Mouse (Mus musculus): ENCODE data around the gene Myo1g. TPM values are rescaled to one million over a fixed set of nuclear protein-coding genes. Genes with fewer than 3 reads are reported as not detected.
A peak's percentile ranks its signal among the peaks of the same experiment; 100 is the strongest.

Myo1g gene
- polyA plus RNA-seq, 1 experiment from 2014 or later = 0.53 TPM

GRCm38 (mm10) chr11:6560655-6561360 is 40.0 kb upstream of the Myo1g start:
- H3K4me2 ChIP-seq (ENCODE audit: low read length) = no peak overlapping the region
- 87% methylated on average over 13 of the region's 13 CpGs for WGBS
- no peak overlapping the region for H3K9ac ChIP-seq (ENCODE audit: low read depth, low read length)
- H3K9me3 ChIP-seq (replicated peaks; ENCODE audit: control insufficient read depth, low read length, poor library complexity, severe bottlenecking) = no peaks in the 10 kb centered on the region
- no peaks in the 10 kb centered on the region for H3K27me3 ChIP-seq (ENCODE audit: control insufficient read depth, insufficient read depth, low read depth, low read length)
- no peak overlapping the region for H3K27ac ChIP-seq (ENCODE audit: low read length)
- ATAC-seq = no peak
- no peak overlapping the region for H3K4me3 ChIP-seq (ENCODE audit: low read depth, low read length)
- no peaks in the 10 kb centered on the region for H3K36me3 ChIP-seq (ENCODE audit: control insufficient read depth, insufficient read depth, low read length)
- H3K4me1 ChIP-seq (ENCODE audit: control insufficient read depth, insufficient read depth, low read length) = no peaks in the 10 kb centered on the region; the same call in 1 of the 2 replicates

GRCm38 (mm10) chr11:6559996-6560395 is 39.2 kb upstream of the Myo1g start:
- ATAC-seq = no peak
- H3K27me3 ChIP-seq (ENCODE audit: control insufficient read depth, insufficient read depth, low read depth, low read length) = no peaks in the 10 kb centered on the region
- peaks cover under 1% of the 10 kb centered on the region; the same call in 1 of the 2 replicates for H3K4me1 ChIP-seq (ENCODE audit: control insufficient read depth, insufficient read depth, low read length)
- H3K4me3 ChIP-seq (ENCODE audit: low read depth, low read length) = no peak overlapping the region
- no peak overlapping the region for H3K4me2 ChIP-seq (ENCODE audit: low read length)
- no peak overlapping the region for H3K9ac ChIP-seq (ENCODE audit: low read depth, low read length)
- H3K36me3 ChIP-seq (ENCODE audit: control insufficient read depth, insufficient read depth, low read length) = no peaks in the 10 kb centered on the region
- WGBS = 100% methylated on average over 2 of the region's 2 CpGs
- no peak overlapping the region for H3K27ac ChIP-seq (ENCODE audit: low read length)
- H3K9me3 ChIP-seq (replicated peaks; ENCODE audit: control insufficient read depth, low read length, poor library complexity, severe bottlenecking) = no peaks in the 10 kb centered on the region

- peaks cover 2% of the 10 kb centered on the region; the same call in 1 of the 2 replicates for H3K4me1 ChIP-seq (ENCODE audit: control insufficient read depth, insufficient read depth, low read length)
- 91% methylated on average over 3 of the region's 3 CpGs for WGBS
- H3K4me2 ChIP-seq (ENCODE audit: low read length) = no peak overlapping the region
- H3K4me3 ChIP-seq (ENCODE audit: low read depth, low read length) = no peak overlapping the region
- no peak overlapping the region for H3K9ac ChIP-seq (ENCODE audit: low read depth, low read length)
- ATAC-seq = no peak
- no peaks in the 10 kb centered on the region for H3K36me3 ChIP-seq (ENCODE audit: control insufficient read depth, insufficient read depth, low read length)
- H3K27me3 ChIP-seq (ENCODE audit: control insufficient read depth, insufficient read depth, low read depth, low read length) = no peaks in the 10 kb centered on the region
- H3K9me3 ChIP-seq (replicated peaks; ENCODE audit: control insufficient read depth, low read length, poor library complexity, severe bottlenecking) = no peaks in the 10 kb centered on the region
- H3K27ac ChIP-seq (ENCODE audit: low read length) = no peak overlapping the region
Observed at GRCm38 (mm10) chr11:6558234-6558633, 37.5 kb upstream of the Myo1g start.

GRCm38 (mm10) chr11:6550201-6550600 is 29.4 kb upstream of the Myo1g start:
- Histone ChIP-seq H3K9ac (ENCODE audit: low read depth, low read length) (no peak overlapping the region), H3K4me3 (ENCODE audit: low read depth, low read length) (no peak overlapping the region), H3K27ac (ENCODE audit: low read length) (no peak overlapping the region), H3K36me3 (ENCODE audit: control insufficient read depth, insufficient read depth, low read length) (no peaks in the 10 kb centered on the region), H3K27me3 (ENCODE audit: control insufficient read depth, insufficient read depth, low read depth, low read length) (no peaks in the 10 kb centered on the region), H3K4me2 (ENCODE audit: low read length) (no peak overlapping the region), H3K4me1 (ENCODE audit: control insufficient read depth, insufficient read depth, low read length) (peaks cover 18% of the 10 kb centered on the region), H3K9me3 (replicated peaks; ENCODE audit: control insufficient read depth, low read length, poor library complexity, severe bottlenecking) (no peaks in the 10 kb centered on the region)
- no peak for ATAC-seq
- WGBS = 91% methylated on average over 3 of the region's 3 CpGs

- no peak overlapping the region for H3K4me3 ChIP-seq (ENCODE audit: low read depth, low read length)
- H3K36me3 ChIP-seq (ENCODE audit: control insufficient read depth, insufficient read depth, low read length) = no peaks in the 10 kb centered on the region
- H3K9me3 ChIP-seq (replicated peaks; ENCODE audit: control insufficient read depth, low read length, poor library complexity, severe bottlenecking) = no peaks in the 10 kb centered on the region
- peaks cover 16% of the 10 kb centered on the region for H3K4me1 ChIP-seq (ENCODE audit: control insufficient read depth, insufficient read depth, low read length)
- no peak for ATAC-seq
- H3K27ac ChIP-seq (ENCODE audit: low read length) = no peak overlapping the region
- no peaks in the 10 kb centered on the region for H3K27me3 ChIP-seq (ENCODE audit: control insufficient read depth, insufficient read depth, low read depth, low read length)
- no peak overlapping the region for H3K9ac ChIP-seq (ENCODE audit: low read depth, low read length)
- WGBS = 93% methylated on average over 2 of the region's 2 CpGs
- no peak overlapping the region for H3K4me2 ChIP-seq (ENCODE audit: low read length)
Observed at GRCm38 (mm10) chr11:6549770-6550169, 29.0 kb upstream of the Myo1g start.

- 35% methylated on average over 6 of the region's 6 CpGs for WGBS
- no peaks in the 10 kb centered on the region for H3K36me3 ChIP-seq (ENCODE audit: control insufficient read depth, insufficient read depth, low read length)
- peaks cover 16% of the 10 kb centered on the region for H3K4me1 ChIP-seq (ENCODE audit: control insufficient read depth, insufficient read depth, low read length)
- H3K4me3 ChIP-seq (ENCODE audit: low read depth, low read length) = peak overlapping the region; percentile 94
- no peak for ATAC-seq
- peak overlapping the region; percentile 89 for H3K4me2 ChIP-seq (ENCODE audit: low read length)
- peak overlapping the region; percentile 92 for H3K27ac ChIP-seq (ENCODE audit: low read length)
- H3K9me3 ChIP-seq (replicated peaks; ENCODE audit: control insufficient read depth, low read length, poor library complexity, severe bottlenecking) = no peaks in the 10 kb centered on the region
- H3K9ac ChIP-seq (ENCODE audit: low read depth, low read length) = peak overlapping the region; percentile 90
- H3K27me3 ChIP-seq (ENCODE audit: control insufficient read depth, insufficient read depth, low read depth, low read length) = no peaks in the 10 kb centered on the region
Observed at GRCm38 (mm10) chr11:6547696-6548325, 27.0 kb upstream of the Myo1g start.

GRCm38 (mm10) chr11:6547037-6547680 is 26.4 kb upstream of the Myo1g start:
- WGBS = under 1% methylated on average over 28 of the region's 41 CpGs

GRCm38 (mm10) chr11:6546205-6547013 is 25.6 kb upstream of the Myo1g start, which contains the start of gene Ccm2:
TSS of gene Ccm2 (plus strand) at chr11:6546887.
- Histone ChIP-seq H3K27me3 (ENCODE audit: control insufficient read depth, insufficient read depth, low read depth, low read length) (no peaks in the 10 kb centered on the region), H3K4me1 (ENCODE audit: control insufficient read depth, insufficient read depth, low read length) (peaks cover 16% of the 10 kb centered on the region), H3K9ac (ENCODE audit: low read depth, low read length) (peak within 1 kb of the TSS; percentile 90), H3K36me3 (ENCODE audit: control insufficient read depth, insufficient read depth, low read length) (no peaks in the 10 kb centered on the region), H3K4me2 (ENCODE audit: low read length) (peak within 1 kb of the TSS; percentile 89), H3K9me3 (replicated peaks; ENCODE audit: control insufficient read depth, low read length, poor library complexity, severe bottlenecking) (no peaks in the 10 kb centered on the region), H3K27ac (ENCODE audit: low read length) (peak within 1 kb of the TSS; percentile 92), H3K4me3 (ENCODE audit: low read depth, low read length) (peak within 1 kb of the TSS; percentile 94)
- under 1% methylated on average over 34 of the region's 57 CpGs for WGBS
- peak; percentile 96 for ATAC-seq

More at GRCm38 (mm10) chr11:6547037-6547680, 26.4 kb upstream of the Myo1g start:
- Histone ChIP-seq H3K36me3 (ENCODE audit: control insufficient read depth, insufficient read depth, low read length) (no peaks in the 10 kb centered on the region), H3K4me2 (ENCODE audit: low read length) (peak overlapping the region; percentile 89), H3K9me3 (replicated peaks; ENCODE audit: control insufficient read depth, low read length, poor library complexity, severe bottlenecking) (no peaks in the 10 kb centered on the region), H3K27ac (ENCODE audit: low read length) (peak overlapping the region; percentile 92), H3K9ac (ENCODE audit: low read depth, low read length) (peak overlapping the region; percentile 90), H3K27me3 (ENCODE audit: control insufficient read depth, insufficient read depth, low read depth, low read length) (no peaks in the 10 kb centered on the region), H3K4me3 (ENCODE audit: low read depth, low read length) (peak overlapping the region; percentile 94), H3K4me1 (ENCODE audit: control insufficient read depth, insufficient read depth, low read length) (peaks cover 16% of the 10 kb centered on the region)
- ATAC-seq = peak; percentile 68
